Mouse (Mus musculus): Measurements from ENCODE around the gene Slc7a15.

Slc7a15 gene

DNA sequence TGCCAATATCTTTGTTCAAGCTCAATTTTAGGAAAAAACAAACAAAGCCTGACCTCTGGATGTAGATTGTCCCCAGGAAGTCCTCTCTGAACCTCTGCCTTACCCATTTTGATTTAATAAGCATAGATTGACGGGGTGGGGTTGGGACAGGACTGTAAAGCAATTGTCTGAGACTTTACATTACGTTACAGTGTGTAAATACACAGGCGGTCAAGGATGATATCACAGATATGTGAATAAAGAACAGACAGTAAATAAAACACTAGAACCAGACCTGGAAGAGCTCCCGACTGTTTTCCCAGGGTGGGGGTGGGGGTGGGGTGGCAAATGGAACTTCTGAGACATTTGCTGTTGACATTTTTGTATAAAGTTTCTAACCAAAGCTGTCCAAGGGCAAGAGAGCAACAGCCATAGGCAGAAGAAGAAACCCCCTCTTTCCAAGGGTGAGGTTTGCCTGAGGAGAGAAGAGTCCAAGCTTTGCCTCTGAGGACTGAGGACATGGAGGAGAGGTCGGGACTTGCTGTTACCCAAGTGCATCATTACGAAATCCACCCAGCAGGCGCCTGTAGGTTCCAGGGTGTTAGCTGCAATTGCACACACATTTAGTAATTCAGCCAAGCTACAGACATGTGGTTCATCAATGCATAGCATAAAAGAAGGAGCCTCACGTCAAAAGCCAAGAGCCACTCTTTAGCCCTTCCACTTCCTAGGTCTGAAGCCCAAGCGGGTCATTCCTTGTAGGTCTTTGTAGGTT lies 91.7 kb downstream of the Slc7a15 start:
- no peak for DNase-seq (ENCODE audit: low spot score in 2 of 2)

DNA sequence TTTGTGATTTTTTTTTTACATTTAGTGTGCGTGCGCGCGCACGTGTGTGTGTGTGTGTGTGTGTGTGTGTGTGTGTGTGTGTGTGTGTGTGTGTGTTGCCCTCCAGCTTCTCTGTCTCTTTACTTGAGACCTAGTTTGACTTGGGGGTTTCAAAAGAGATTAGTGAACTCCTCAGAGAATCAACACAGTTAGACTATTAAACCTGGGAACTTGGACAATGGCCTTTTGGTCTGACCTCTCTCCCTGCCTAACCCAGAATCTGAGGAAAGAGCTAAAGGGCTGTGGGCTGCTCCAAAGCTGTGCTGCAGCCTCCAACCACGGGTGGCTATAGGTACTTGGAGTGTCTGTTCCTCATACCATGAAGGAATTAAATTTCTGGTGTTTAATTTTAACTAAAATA lies 94.7 kb downstream of the Slc7a15 start:
- no peak for DNase-seq (ENCODE audit: low spot score in 2 of 2)

DNA sequence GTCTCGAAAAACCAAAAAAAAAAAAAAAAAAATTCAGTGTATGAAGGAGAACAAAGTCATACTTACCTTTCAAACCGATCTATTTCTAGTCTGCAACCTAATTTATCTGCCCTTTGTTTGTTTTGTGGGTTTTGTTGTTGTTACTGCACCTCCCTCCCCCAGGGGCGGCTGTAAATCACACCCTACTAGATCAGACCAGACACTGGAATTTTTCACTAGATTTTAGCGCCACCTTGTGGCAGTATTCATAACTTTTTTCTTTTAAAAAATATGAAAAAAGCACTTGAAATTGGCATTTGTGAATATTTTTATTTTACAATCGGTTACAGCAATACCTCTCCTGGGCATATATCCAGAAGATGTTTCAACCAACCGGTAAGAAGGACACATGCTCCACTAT lies 96.3 kb downstream of the Slc7a15 start:
- DNase-seq (ENCODE audit: low spot score in 2 of 2) = peak in 1 of 2 experiments; percentile 50

DNA sequence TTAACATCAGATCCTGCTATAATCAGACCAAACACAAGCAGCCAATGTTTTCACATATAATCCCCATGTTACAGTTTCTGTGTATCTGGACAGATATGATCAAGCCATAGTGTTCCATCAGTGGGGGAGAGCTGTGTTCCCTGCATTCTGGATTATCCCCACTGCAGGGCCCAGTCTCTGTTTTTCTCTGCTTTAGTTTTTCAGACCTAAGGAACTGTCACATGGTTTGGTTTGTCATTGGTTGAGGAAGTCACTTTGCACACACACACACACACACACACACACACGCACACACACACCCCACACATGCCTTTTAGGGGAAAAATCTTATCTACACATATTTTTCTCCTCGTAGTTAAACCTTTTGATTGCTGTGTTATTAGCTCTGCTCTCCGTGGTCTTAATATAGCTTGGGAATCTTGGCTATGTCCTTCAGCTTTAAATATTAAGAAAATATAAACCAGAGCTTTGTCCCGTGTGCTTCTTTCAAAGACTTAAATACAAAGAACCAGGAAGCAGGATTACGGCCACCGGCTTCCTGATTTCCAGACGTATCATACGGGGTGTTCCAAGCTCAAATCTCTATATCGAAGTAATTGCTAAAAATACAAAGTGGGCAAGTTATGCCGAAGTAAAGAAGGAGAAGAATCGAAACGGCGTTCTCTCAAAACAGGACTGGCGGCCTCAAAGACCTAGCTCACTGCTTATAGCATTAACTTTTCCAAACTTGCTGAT lies 97.1 kb downstream of the Slc7a15 start:
- no peak for DNase-seq (ENCODE audit: low spot score in 2 of 2)

DNA sequence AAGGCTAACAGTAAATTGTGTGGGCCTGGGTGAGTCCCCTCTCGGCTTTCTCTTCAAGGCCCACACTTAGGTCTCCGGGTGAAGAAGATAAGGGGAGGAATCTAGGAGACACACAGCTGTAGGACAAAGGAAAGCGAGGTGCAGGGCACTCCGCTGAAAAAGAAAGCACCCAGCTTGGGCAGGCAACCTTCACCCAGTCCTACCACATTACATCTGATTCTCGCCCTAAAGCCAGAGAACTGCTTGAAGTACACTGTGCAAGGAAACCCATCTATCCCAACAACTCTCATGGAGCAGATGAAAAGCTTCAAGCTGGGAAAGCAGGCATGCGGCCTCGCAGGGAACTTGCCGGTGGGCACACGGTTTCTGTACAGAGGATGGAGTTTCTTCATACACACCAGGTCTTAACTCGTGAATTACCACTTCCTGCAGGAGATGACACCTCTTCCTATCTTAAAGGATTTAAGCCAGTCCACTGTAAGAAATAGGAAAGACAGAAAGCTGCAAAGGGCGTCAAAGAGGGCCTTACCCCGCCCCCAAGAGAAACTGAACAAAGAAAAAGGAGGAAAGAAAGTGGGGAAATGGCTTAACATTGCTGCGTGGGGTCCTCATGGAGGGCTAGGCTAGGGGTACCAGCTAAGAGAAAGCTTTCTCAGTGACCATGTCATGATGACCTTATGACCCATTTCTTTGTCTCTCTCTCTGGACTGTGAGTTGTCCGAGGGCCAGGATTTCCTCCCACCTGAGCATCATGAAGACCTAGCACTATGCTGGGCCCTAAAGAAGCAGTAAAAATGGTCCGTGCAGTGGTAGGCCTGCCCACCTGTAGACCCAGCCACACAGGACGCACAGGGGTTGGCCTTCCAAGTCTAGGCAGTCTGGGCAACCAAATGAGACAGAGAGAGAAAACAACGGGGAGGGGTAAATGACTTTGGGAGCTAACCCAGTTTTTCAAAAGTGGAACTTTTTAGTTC lies 98.0 kb downstream of the Slc7a15 start:
- no peak for DNase-seq (ENCODE audit: low spot score in 2 of 2)

DNA sequence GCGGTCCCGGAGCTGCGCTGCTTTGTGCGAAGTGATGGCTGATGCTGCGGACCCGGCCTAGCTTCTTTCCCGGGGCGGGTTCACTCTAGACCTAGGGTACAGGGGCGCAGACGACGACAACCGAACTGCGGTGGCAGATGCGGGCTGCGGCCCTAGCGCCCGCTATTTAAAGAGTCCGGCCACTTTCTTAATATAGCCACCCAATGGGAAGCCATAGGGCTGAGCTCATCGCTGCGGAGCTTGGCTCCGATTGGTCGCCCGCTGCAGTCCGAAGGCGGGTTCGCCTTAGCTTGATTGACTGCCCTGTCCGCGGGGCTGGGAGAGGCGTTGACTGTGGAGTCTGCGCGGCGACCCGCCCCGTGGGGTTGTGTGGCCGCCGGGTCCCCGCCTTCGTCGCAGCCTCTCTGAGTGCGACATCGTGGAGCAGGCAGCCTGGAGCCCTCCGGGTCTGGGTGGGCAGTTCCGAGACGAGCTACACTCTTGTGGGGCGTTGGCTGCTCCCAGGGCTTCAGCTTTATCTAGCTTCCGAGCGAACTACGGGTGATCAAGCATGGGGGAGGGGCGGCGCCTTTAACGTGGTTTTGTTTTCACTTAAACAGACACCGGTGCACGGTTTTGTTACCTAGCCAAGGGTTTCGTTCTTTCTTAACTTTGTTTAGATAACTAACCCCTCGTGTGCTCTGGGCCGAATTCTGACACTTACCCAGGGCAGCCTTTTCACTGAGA lies 98.8 kb downstream of the Slc7a15 start, which contains the start of gene Rhob:
Gene Rhob, minus strand, starts transcription at position 139 of the 726 bp plus-strand sequence.
- peak; percentile 69 to 85 for DNase-seq (ENCODE audit: low spot score in 2 of 2)

DNA sequence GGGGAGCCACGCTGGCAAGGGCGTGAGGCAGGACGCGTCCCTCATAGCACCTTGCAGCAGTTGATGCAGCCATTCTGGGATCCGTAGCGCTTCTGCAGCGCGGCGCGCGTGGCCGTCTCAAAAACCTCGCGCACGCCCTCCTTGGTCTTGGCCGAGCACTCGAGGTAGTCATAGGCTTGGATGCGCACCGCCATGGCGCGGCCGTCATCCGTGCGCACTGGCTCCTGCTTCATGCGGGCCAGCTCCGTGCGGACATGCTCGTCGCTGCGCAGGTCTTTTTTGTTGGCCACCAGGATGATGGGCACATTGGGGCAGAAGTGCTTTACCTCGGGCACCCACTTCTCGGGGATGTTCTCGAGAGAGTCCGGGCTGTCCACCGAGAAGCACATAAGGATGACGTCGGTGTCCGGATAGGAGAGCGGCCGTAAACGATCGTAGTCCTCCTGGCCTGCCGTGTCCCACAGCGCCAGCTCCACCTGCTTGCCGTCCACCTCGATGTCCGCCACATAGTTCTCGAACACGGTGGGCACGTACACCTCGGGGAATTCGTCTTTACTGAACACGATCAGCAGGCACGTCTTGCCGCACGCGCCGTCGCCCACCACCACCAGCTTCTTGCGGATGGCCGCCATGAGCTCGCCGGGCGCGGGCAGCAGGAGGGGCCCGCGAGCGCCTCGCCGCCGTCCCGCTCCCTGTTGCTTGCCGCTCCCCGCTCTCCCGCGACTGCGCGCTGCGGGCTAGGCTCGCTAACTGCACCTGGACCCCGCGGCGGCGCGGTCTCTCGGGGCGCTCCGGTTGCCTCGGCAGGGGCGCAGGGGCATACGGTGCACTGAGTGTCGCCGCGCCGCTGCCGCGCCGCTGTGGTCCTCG lies 99.6 kb downstream of the Slc7a15 start:
- peak; percentile 51 to 66 for DNase-seq (ENCODE audit: low spot score in 2 of 2)

DNA sequence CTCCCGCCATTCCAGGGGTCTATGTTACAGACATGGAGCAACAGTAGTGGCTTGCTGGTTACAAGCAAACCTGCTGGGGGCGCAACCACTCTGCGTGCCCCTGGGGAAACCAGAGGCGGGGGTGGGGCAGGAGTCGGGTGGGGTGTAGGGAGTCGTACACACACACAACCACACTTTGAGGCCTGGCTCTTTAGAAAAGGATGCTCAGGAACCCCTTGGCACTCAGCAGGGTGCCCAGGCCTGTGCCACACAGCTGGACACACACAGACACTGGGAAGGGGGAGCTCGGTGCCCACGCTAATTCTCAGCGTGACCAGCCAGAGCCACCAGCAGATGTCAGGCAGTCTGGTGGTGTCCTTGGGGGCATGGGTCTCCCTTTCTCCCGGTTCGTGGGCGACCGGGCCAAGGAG lies 100.3 kb downstream of the Slc7a15 start:
- peak in 1 of 2 experiments; percentile 37 for DNase-seq (ENCODE audit: low spot score in 2 of 2)

DNA sequence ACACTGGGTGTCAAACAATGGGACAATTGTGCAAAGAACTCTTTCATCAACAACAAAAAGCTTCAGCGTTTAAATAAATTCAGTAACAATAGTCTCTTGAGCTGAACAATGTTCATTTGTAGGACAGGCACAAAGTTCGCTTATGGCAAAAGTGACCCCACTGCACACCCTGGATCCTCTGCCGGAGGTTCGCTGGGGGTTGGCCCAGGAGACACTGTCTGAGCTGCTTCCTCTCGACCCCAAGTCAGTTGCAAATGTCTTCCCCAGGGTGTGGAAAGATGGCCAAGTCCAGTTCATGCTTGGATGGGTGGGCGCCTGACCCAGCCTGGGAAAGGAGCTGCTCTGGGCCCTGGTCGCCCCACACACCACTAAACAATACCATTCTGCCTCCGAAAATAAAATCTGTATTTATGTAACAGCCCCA lies 100.7 kb downstream of the Slc7a15 start:
- DNase-seq (ENCODE audit: low spot score in 2 of 2) = peak in 1 of 2 experiments; percentile 17

DNA sequence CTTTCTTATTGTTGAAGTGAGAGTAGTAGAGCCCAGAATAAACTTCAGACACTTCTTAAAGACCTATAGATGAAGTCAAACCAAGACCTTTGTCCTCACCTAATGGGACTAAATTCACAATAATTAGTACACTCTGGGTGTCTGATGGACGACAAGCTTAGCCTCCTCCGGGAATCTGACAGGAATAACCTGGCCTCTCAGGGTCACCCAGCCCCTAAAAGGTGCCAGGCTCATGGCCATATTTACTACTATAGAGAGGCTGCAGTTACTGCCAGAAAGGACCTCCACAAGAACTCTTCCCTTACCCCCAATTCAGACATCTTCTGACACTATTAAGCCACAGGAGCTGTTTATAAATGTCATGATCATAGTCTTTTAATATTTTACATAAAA lies 101.6 kb downstream of the Slc7a15 start:
- no peak for DNase-seq (ENCODE audit: low spot score in 2 of 2)

DNA sequence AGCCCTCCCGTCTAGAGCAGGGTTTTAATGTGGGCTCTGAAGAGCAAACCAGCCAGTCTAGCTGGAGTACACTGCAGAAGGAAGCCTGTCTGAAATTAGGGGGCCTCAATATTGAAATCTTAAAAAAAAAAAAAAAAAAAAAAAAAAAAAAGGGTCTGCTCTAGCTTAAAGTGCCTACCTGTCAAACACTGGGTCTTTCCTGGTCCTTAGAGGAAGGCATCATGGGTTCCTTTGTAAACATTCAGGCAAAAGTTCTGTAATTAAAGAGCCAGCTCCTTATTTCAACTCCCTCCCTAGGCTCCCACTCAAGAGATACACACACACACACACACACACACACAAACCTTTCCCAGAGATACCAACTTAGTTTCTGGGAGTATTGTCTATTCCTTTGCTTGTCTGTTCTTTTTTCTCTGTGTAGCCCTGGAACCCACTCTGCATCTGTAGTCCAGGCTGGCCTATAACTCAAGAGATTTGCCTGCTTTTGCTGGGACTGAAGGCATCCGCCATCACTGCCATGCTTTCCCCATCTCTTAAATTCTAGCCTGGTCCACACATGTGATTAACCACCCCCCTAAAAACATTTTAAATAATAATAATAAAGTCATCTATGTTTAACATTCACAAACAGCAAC lies 102.1 kb downstream of the Slc7a15 start:
- no peak for DNase-seq (ENCODE audit: low spot score in 2 of 2)

DNA sequence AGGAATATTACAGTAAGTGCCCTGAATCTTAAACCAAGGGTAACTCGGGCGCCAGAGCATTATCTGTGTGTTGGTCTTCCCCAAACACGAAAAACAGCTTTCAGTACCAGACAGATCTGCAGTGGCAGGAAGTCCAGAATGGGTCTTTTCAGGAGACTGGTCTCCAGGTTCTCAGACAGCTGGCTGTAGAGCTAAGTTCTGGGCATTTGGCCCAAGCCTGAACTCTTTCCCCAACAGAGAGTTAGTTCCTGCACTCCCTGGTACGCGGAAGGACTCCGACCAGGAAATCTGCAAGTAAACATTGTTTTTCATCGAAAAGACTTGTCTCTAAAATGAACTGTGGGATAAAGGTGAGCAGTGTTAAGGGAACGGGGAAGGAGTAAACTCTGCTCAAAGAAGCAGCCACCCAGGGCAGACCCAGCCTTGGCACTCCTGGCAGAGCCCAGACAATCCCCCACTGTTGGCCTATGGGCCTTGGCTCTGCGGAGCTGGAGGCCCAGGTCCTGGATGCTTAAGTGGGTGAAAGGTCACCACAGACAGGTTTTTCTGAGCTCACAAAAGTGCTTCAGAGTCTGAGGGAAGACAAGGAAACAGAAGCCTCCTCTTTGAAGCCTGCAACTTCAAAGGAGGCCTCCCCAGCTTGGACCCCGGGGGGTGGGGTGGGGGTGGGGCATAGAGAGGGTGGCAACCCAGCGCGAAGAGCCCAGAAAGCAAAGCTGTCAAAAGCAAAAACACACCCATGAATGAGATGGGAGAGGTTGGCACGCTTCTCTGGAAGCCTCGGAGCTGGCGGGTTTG lies 102.8 kb downstream of the Slc7a15 start:
- no peak for DNase-seq (ENCODE audit: low spot score in 2 of 2)

DNA sequence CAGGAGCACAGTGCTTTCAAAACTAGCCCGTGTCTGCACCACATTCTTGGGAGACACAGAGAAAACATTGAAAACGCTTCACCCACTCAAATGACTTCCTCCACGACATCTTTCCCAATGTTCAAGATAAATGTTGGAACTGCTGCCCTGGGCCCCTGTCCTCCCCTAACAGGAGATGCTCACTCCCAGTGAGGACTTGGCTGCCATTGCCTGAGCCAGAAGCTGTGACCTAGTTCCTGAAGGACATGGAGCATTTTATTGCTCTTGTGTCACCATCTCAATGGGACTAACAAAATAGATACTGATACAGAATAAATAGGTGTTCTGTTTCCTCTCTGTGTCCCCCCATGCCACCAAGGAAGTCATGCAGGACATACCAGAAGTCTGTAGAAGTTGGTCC lies 104.2 kb downstream of the Slc7a15 start:
- DNase-seq (ENCODE audit: low spot score in 2 of 2) = no peak

DNA sequence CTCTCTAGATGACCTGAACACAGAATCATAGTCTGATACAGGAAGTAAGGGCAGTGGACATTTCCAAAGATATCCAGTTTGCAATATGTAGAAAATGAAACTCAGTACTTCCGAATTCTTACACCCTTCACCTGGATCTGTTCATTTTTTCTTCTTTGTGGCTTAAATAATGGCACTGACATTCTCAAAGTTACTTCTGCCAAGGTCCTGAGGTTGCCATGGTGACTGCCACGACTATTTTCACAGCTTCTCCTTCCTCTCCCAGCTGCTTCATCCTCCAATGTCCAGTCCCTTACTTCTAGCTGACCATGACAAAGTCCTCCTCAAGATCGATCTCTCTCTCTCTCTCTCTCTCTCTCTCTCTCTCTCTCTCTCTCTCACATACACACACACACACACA lies 105.5 kb downstream of the Slc7a15 start:
- no peak for DNase-seq (ENCODE audit: low spot score in 2 of 2)

DNA sequence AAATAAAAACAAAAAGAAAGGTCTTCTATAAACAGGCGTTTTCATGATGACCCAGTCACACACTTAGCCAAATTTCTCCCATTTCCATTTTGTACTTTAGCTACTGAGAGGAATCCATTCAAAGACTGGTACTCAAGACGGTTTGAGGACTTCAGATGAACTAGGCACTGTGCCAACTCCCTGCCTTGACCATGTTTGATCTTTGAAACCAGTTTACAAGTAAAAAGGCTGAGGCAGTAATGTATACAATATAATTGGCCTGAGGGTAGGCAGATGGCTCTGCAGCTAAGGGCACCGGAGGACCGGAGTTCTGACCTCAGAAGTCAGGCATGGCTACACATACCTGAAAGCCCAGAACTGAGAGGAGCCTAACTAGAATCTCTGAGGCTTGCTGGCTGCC lies 109.8 kb downstream of the Slc7a15 start:
- DNase-seq (ENCODE audit: low spot score in 2 of 2) = no peak

DNA sequence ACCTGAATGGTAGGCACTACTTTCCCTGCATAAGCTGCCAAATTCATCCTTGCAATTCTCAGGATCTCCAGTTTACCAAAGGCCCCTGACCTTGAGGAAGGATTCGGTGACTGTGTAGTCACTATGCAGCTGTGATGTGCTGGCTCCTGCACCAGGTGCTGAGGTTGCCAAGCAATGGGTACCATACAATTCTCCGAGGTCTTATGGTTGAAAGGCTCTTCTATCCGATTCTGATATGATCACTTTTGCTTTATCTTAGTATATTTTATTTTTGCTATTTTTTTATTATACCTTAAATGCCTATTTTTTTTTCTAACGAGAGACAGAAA lies 110.2 kb downstream of the Slc7a15 start:
- DNase-seq (ENCODE audit: low spot score in 2 of 2) = no peak

DNA sequence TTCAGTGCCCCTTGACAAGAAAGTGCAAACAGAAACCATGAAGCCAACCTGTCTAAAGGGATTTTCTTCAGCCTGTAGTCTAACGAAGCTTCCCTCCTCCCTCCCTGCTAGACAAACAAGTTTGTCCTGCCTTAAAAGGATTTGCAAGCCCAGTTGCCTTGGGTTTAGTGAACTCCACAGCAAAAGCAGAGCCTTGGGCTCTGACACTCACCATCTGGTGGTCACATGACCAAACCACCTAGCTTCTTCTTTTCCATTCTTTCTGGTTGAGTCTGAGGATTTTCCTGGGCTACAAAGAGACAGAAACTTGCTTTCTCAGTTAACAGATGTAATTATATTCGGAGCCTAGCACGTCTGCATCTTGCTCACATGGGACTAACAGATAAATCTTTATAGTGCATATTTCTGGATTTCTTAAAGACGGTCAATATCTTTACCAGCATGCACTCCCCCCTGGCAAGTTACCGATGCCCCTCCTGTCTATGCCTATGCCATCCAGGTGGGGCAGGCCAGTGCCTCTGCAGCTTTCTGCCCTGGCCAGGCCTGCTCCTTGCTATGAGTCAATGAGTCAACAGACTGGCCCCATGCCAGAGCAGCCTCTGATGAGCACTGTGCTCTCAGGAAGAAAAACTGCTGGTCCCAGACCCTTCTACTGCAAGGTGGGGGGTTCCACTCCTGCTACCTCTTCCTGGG lies 110.8 kb downstream of the Slc7a15 start:
- DNase-seq (ENCODE audit: low spot score in 2 of 2) = peak in 1 of 2 experiments; percentile 20

DNA sequence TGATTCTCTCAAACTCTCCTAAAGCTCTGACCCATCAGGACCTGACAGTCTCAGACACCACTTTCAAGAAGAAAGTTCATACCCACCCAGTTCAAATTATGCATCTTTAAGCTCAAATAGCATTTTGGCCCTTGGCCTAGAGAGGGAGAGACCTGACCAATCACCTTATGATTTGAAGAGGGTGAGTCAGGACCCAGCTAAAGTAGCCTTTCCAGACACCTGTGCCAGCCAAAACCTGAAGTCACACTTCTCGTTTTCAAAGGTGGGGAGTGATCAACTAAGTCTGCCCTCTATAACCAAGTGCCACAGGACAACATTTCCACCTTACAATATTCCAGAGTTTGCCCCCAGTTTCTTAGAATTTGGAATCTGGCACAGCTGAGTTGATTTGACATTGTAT lies 111.6 kb downstream of the Slc7a15 start:
- DNase-seq (ENCODE audit: low spot score in 2 of 2) = no peak

DNA sequence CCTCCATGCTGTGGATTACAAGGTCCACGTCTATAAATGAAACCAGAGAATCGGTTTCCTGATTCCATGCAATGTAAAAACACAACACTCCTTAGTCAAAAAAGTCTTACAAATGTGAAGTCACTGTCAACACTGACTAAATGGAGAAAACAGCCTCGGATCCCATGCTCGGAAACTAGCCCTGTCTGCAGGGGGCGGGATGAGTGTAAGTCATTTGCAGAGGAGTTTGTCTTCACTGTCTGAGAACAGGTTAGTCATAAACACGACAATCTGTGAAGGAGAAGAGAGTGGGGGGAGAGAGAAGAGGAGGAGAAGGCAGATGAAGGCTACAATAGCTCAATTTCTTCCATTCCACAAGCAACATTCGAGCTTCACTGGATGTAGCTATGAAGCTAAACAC lies 113.6 kb downstream of the Slc7a15 start:
- no peak for DNase-seq (ENCODE audit: low spot score in 2 of 2)
